Mouse (Mus musculus) spleen, postnatal 14 days (tissue): ENCODE results near the gene Ces1b.

ENCODE experiments used
- DNase-seq, 2 experiments: peaks; one replicate each; pipeline ENCODE4 v3.0.0; 2021 to 2022; ENCODE audit warnings: low spot score in 2 of 2

The Ces1b gene

GRCm38 (mm10) chr8:93010286-93010685, 69.5 kb downstream of the Ces1b start:
- DNase-seq, result no peak
